Mouse (Mus musculus): ENCODE results near the gene Cpne5. TPM values are rescaled to one million over a fixed set of nuclear protein-coding genes. Genes with fewer than 3 reads are reported as not detected.
"Not testable (repeated sequence)": the region's sequence is repeated elsewhere in the genome, so short reads cannot be mapped to it uniquely, and the experiment has no call there.

Gene Cpne5
- total RNA-seq, 2 experiments from 2014 or later, result 2.8 to 4.6 TPM

GRCm38 (mm10) chr17:29147773-29148172 lies 90.2 kb downstream of the Cpne5 start:
- intact Hi-C loops (cut with DNase I), result no loop called here
- no peak for DNase-seq

GRCm38 (mm10) chr17:29147273-29147672 lies 90.7 kb downstream of the Cpne5 start:
- intact Hi-C loops (cut with DNase I), result no loop called here

DNA sequence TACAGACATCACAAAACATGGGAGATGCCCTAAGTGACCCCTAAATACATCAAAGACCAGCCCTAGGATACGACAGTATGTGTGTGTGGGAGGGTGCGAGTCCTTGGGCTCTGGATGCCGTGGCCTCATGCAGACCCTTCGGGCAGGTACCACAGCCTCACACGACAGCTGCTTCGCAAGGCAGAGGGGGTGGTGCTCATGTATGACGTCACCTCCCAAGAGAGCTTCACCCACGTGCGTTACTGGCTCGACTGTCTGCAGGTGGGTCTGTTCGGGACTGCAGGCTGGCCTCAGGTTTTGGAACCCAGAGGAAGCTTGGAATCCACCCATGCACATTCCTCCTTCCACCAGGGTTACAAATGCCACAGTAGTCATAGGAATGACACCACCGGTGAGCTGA lies 92.9 kb downstream of the Cpne5 start:
- DNase-seq, result no peak
- intact Hi-C loops (cut with DNase I), result no loop called here

More at GRCm38 (mm10) chr17:29147273-29147672, 90.7 kb downstream of the Cpne5 start:
- DNase-seq, result no peak

GRCm38 (mm10) chr17:29143266-29143665 lies 94.7 kb downstream of the Cpne5 start:
- no peak for DNase-seq
- intact Hi-C loops (cut with DNase I), result no loop called here

GRCm38 (mm10) chr17:29141577-29141976 lies 96.4 kb downstream of the Cpne5 start:
- intact Hi-C loops (cut with DNase I), result no loop called here
- no peak for DNase-seq

DNA sequence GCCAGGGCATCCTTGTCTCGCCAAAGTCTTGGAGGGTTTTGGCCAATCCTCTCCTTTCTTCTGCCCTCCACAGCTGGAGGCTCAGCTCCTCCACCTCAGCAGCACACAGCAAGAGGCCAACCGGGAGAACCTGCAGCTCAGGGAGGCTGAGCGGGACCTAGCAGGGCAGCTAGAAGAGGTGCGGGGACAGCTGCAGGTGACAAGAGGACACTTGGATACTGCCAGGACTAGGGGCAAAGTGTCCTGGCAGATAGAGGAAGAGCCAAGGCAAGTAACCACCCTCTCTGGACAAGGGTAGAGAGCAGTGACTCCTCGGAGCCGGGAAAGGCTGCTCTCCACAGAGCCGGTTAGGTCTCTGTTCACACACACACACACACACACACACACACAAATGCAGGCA lies 100.1 kb downstream of the Cpne5 start:
- intact Hi-C loops (cut with DNase I), result no loop called here
- no peak for DNase-seq

GRCm38 (mm10) chr17:29136236-29136635 lies 101.7 kb downstream of the Cpne5 start:
- DNase-seq, result peak; percentile 81 to 82
- intact Hi-C loops (cut with DNase I), result no loop called here

- peak in 1 of 2 experiments; percentile 27 for DNase-seq
- intact Hi-C loops (cut with DNase I), result no loop called here
Measured at GRCm38 (mm10) chr17:29135066-29135465, 102.9 kb downstream of the Cpne5 start.

DNA sequence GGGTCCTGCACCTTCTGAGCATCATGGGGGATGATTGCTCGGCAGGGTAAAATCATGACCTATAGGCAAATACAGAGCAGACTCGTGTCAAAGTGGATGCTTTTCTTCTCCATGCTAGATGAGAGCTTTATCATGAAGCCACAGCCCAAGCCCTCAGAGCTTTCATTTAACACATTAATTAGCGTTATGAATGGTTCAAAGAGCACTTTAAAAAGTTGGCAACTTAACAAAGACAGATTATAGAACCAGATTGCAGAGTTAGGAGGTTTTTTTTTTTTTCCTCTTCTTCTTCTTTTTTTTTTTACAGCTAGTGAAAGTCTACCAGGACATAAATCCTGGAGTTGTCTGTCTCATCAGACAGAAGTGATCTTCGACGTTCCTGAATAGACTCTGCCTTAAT lies 108.6 kb downstream of the Cpne5 start:
- no peak for DNase-seq
- intact Hi-C loops (cut with DNase I), result no loop called here

- intact Hi-C loops (cut with DNase I), result no loop called here
- DNase-seq, result no peak
Measured at GRCm38 (mm10) chr17:29126561-29126960, 111.4 kb downstream of the Cpne5 start.

- DNase-seq, result no peak
- intact Hi-C loops (cut with DNase I), result no loop called here
Measured at GRCm38 (mm10) chr17:29123578-29124174, 114.3 kb downstream of the Cpne5 start.

GRCm38 (mm10) chr17:29122817-29123216 lies 115.2 kb downstream of the Cpne5 start:
- DNase-seq, result peak in 1 of 2 experiments; percentile 39
- intact Hi-C loops (cut with DNase I), result no loop called here

GRCm38 (mm10) chr17:29120666-29121065 lies 117.3 kb downstream of the Cpne5 start:
- no peak for DNase-seq
- intact Hi-C loops (cut with DNase I), result no loop called here

- intact Hi-C loops (cut with DNase I), result no loop called here
- no peak for DNase-seq
Measured at GRCm38 (mm10) chr17:29118057-29118456, 119.9 kb downstream of the Cpne5 start.

DNA sequence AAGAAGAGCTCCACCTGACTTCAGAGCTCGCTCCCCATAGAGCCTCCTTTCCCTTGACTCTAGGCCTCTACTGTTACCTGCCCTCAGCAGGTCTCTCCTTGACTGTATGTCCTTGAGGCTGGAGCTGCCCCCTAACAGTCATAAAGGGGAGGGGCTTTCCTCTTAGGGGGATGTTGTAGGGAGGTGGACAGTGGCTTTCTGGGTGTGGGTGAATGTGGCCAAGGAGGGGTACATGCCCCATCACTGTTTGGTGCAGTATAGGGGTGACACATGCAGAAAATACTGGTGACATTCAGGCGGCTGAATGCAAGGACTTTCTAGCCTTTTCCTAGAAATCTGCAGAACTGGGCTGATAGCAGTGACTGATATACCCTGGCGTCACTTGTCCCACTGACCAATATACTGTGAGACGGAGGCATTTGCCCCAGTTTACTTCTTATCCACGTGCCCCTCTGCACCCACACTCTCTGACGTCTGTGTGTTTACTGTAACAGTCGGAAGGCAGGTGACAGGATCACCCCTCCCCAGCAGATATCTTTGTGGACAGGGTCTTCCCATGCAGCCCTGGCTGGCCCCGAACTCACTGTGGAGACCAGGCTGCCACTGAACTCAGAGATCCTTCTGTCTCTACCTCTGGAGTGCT lies 120.8 kb downstream of the Cpne5 start:
- intact Hi-C loops (cut with DNase I), result no loop called here
- no peak for DNase-seq

GRCm38 (mm10) chr17:29116023-29116422 lies 121.9 kb downstream of the Cpne5 start:
- DNase-seq, result no peak
- intact Hi-C loops (cut with DNase I), result no loop called here

DNA sequence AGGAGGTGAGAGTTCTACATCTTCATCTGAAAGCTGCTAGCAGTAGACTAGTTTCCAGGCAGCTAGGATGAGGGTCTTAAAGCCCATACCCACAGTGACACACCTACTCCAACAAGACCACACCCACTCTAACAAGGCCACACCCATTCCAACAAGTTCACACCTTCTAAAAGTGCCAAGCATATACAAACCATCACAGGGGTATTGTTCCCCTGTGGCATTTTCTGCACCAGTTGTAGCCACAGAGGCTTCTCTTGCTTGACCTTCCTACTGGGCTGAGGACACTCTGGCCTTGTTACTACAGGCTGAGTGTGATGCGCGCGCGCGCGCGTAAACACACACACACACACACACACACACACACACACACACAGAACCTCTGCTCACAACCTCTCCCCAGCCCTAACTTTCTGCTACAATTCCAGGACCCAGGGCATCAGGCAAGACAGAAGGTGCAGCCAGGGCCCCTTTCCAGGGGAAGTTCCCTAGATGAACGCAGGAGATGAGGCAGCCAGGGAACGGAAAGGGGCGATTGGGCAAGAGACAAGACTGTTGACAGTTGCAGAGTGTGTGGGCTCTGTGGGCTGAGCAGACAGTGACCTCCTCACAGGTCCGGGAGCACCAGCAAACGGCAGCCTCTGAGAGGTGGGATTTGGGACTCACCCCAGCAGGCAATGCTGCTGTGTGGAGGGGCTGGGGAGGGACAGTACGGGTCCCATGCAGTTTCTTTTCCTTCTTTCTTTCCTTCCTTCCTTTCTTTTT lies 124.2 kb downstream of the Cpne5 start, which contains the start of gene Rab44:
Gene Rab44 (plus strand): TSS at position 555 of the 762 bp plus-strand sequence.
- no peak for DNase-seq

GRCm38 (mm10) chr17:29111332-29111731 lies 126.6 kb downstream of the Cpne5 start:
- DNase-seq, result no peak
- intact Hi-C loops (cut with DNase I), result no loop called here

More for the DNA sequence above, 124.2 kb downstream of the Cpne5 start, which contains the start of gene Rab44:
- intact Hi-C loops (cut with DNase I), result no loop called here

DNA sequence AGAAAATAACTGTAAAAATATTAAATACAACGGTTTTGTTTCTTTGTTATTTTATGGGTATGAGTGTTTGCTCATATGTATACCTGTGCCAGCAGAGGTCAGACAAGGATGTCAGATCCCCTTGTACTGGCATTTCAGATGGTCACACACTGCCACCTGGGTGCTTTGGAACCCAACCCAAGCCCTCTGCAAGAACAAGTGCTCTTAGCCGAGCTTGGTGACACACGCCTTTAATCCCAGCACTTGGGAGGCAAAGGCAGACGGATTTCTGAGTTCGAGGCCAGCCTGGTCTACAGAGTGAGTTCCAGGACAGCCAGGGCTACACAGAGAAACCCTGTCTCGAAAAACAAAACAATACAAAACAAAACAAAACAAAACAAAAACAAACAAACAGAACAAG lies 127.6 kb downstream of the Cpne5 start:
- intact Hi-C loops (cut with DNase I); DNase-seq: not testable (repeated sequence)

Measured in heart, postnatal 36 days (tissue).